Mouse (Mus musculus) midbrain, postnatal 0 days (tissue): ENCODE data around the gene Fbxo42. TPM values are rescaled to one million over a fixed set of nuclear protein-coding genes. Genes with fewer than 3 reads are reported as not detected.
A peak's percentile ranks its signal among the peaks of the same experiment; 100 is the strongest.

Experiments
- ATAC-seq: fragments of 200-750 bp; cut with Nextera tagmentation; 2 replicates; pipeline ENCODE4 v1.8.0; 2017; ENCODE audit warnings: moderate number of reproducible peaks, mild to moderate bottlenecking, moderate TSS enrichment, moderate library complexity; ENCODE audit not compliant: low FRiP score
- DNase-seq: peaks from one replicate; pipeline ENCODE4 v3.0.0-alpha.2; 2015; ENCODE audit warnings: low spot score
- H3K27ac ChIP-seq: fragments of 300-500 bp; sonication (generic); 2 replicates; pipeline ENCODE4 v1.5.1; 2014; ENCODE audit warnings: low read depth, mild to moderate bottlenecking, low read length, mixed read lengths
- H3K27me3 ChIP-seq: fragments of 300-500 bp; sonication (generic); 2 replicates; pipeline ENCODE4 v1.6.1; 2014; ENCODE audit warnings: low read length, control low read depth, mixed read lengths; ENCODE audit not compliant: insufficient read depth
- H3K36me3 ChIP-seq: fragments of 300-500 bp; sonication (generic); 2 replicates; pipeline ENCODE4 v1.6.1; 2014; ENCODE audit warnings: low read length, control low read depth, mixed read lengths; ENCODE audit not compliant: insufficient read depth
- H3K4me1 ChIP-seq: fragments of 300-500 bp; sonication (generic); 2 replicates; pipeline ENCODE4 v1.6.1; 2014; ENCODE audit warnings: mild to moderate bottlenecking, control low read depth, antibody characterized with exemption, low read length, mixed read lengths; ENCODE audit not compliant: insufficient read depth
- H3K4me2 ChIP-seq: fragments of 300-500 bp; sonication (generic); 2 replicates; pipeline ENCODE4 v1.6.1; 2014; ENCODE audit warnings: low read depth, mild to moderate bottlenecking, low read length, mixed read lengths; ENCODE audit not compliant: poor library complexity, severe bottlenecking
- H3K4me3 ChIP-seq: fragments of 300-500 bp; sonication (generic); 2 replicates; pipeline ENCODE4 v1.5.1; 2014; ENCODE audit warnings: low read depth, mild to moderate bottlenecking, low read length, moderate library complexity
- H3K9ac ChIP-seq: fragments of 300-500 bp; sonication (generic); replicated peaks from 2 replicates; pipeline ENCODE4 v1.6.1; 2014; ENCODE audit warnings: mild to moderate bottlenecking, low read length, moderate library complexity, mixed read lengths; ENCODE audit not compliant: poor library complexity, severe bottlenecking
- H3K9me3 ChIP-seq: fragments of 300-500 bp; sonication (generic); 2 replicates; pipeline ENCODE4 v1.6.1; 2016; ENCODE audit warnings: low read length, control low read depth
- CTCF ChIP-seq: IDR thresholded peaks from 2 replicates; pipeline ENCODE4 v1.5.1; 2016; ENCODE audit warnings: antibody characterized with exemption, mild to moderate bottlenecking
- WGBS: fragments of 180-500 bp; shearing (Covaris S2); extraction: QIAGEN DNeasy Blood & Tissue Kit; methylation state at CpG from one replicate; pipeline ENCODE4 v1.1.7; 2014; 5-methylcytosine and 5-hydroxymethylcytosine counted together
- polyA plus RNA-seq: library from polyadenylated mRNA; unstranded; fragments of >200 nt; fragmentation: Nextera tagmentation; extraction: Ambion mirVana; gene quantifications from 2 replicates; pipeline ENCODE4 v1.2.1, GENCODE M21; 2015
- total RNA-seq: library from RNA; depleted of rRNA; stranded (reverse); fragments of >200 nt; gene quantifications from 2 replicates; pipeline ENCODE4 v1.2.3, GENCODE M21; 2014

The Fbxo42 gene
- total and polyA plus RNA-seq, 2 experiments from 2014 or later, result 17.7 to 26.6 TPM

- H3K9me3 ChIP-seq, result no peaks in the 10 kb centered on the region
- ATAC-seq, result no peak
- no peaks in the 10 kb centered on the region for H3K27me3 ChIP-seq
- H3K9ac ChIP-seq, result no peak overlapping the region; the same call in 1 of the 2 replicates
- peak overlapping the region; percentile 68; the same call in 1 of the 2 replicates for H3K27ac ChIP-seq
- no peak for DNase-seq
- 75% methylated on average over 9 of the region's 9 CpGs for WGBS
- peak overlapping the region; percentile 89; the same call in 1 of the 2 replicates for H3K4me2 ChIP-seq
- no peak overlapping the region for H3K4me3 ChIP-seq
- no peak for TF ChIP-seq CTCF
- H3K4me1 ChIP-seq, result 0 out of 2 replicates have a peak, but pooled peaks cover 3% of the 10 kb centered on the region
- no peaks in the 10 kb centered on the region for H3K36me3 ChIP-seq
Observed at GRCm38 (mm10) chr4:141212892-141213291, 65.2 kb downstream of the Fbxo42 start.

GRCm38 (mm10) chr4:141213342-141213741, 65.6 kb downstream of the Fbxo42 start:
- ATAC-seq, result no peak
- no peaks in the 10 kb centered on the region for H3K9me3 ChIP-seq
- peak overlapping the region; percentile 54 for H3K4me3 ChIP-seq
- WGBS, result 35% methylated on average over 2 of the region's 2 CpGs
- peak overlapping the region; percentile 89 for H3K4me2 ChIP-seq
- no peaks in the 10 kb centered on the region for H3K36me3 ChIP-seq
- 0 out of 2 replicates have a peak, but pooled peaks cover 3% of the 10 kb centered on the region for H3K4me1 ChIP-seq
- TF ChIP-seq CTCF, result no peak
- H3K27me3 ChIP-seq, result no peaks in the 10 kb centered on the region
- H3K9ac ChIP-seq, result peak overlapping the region; percentile 60; the same call in 1 of the 2 replicates
- peak overlapping the region; percentile 68 for H3K27ac ChIP-seq
- no peak for DNase-seq

- peak; percentile 20; the same call in 1 of the 2 replicates for TF ChIP-seq CTCF
- DNase-seq, result peak; percentile 97
- H3K4me1 ChIP-seq, result 0 out of 2 replicates have a peak, but pooled peaks cover 3% of the 10 kb centered on the region
- H3K36me3 ChIP-seq, result no peaks in the 10 kb centered on the region
- H3K27me3 ChIP-seq, result no peaks in the 10 kb centered on the region
- H3K9ac ChIP-seq, result peak within 1 kb of the TSS; percentile 60
- ATAC-seq, result peak; percentile 76
- WGBS, result under 1% methylated on average over 24 of the region's 24 CpGs
- H3K4me2 ChIP-seq, result peak within 1 kb of the TSS; percentile 89
- H3K27ac ChIP-seq, result peak within 1 kb of the TSS; percentile 68
- H3K4me3 ChIP-seq, result peak within 1 kb of the TSS; percentile 54
- H3K9me3 ChIP-seq, result no peaks in the 10 kb centered on the region
Observed at GRCm38 (mm10) chr4:141213770-141214336, 66.1 kb downstream of the Fbxo42 start, which contains the start of gene Rsg1. Gene Rsg1 (plus strand): TSS chr4:141213956.

GRCm38 (mm10) chr4:141214337-141214851, 66.7 kb downstream of the Fbxo42 start:
- peak overlapping the region; percentile 54 for H3K4me3 ChIP-seq
- H3K4me2 ChIP-seq, result peak overlapping the region; percentile 89
- ATAC-seq, result peak; percentile 57; the same call in 1 of the 2 replicates
- 3% methylated on average over 16 of the region's 16 CpGs for WGBS
- no peaks in the 10 kb centered on the region for H3K27me3 ChIP-seq
- peak; percentile 44 for DNase-seq
- 0 out of 2 replicates have a peak overlapping the region, but pooled peaks have one; percentile 68 for H3K27ac ChIP-seq
- 0 out of 2 replicates have a peak, but pooled peaks cover 3% of the 10 kb centered on the region for H3K4me1 ChIP-seq
- peak overlapping the region; percentile 60 for H3K9ac ChIP-seq
- H3K36me3 ChIP-seq, result no peaks in the 10 kb centered on the region
- TF ChIP-seq CTCF, result peak; percentile 65
- H3K9me3 ChIP-seq, result no peaks in the 10 kb centered on the region

GRCm38 (mm10) chr4:141219583-141220213, 72.0 kb downstream of the Fbxo42 start:
- Histone ChIP-seq H3K36me3 (no peaks in the 10 kb centered on the region), H3K9ac (no peak overlapping the region), H3K27me3 (no peaks in the 10 kb centered on the region), H3K4me2 (no peak overlapping the region), H3K4me1 (no peaks in the 10 kb centered on the region), H3K9me3 (no peaks in the 10 kb centered on the region), H3K27ac (no peak overlapping the region), H3K4me3 (no peak overlapping the region)
- DNase-seq (peak; percentile 50), ATAC-seq (no peak)
- 86% methylated on average over 20 of the region's 20 CpGs for WGBS
- TF ChIP-seq CTCF, result no peak

- WGBS, result 75% methylated on average over 2 of the region's 2 CpGs
Observed at GRCm38 (mm10) chr4:141221848-141222247, 74.1 kb downstream of the Fbxo42 start.

More at GRCm38 (mm10) chr4:141221848-141222247, 74.1 kb downstream of the Fbxo42 start:
- no peaks in the 10 kb centered on the region for H3K9me3 ChIP-seq
- TF ChIP-seq CTCF, result peak; percentile 39
- H3K36me3 ChIP-seq, result no peaks in the 10 kb centered on the region
- no peak overlapping the region for H3K4me3 ChIP-seq
- no peak overlapping the region for H3K27ac ChIP-seq
- ATAC-seq (no peak), DNase-seq (no peak)
- no peak overlapping the region for H3K4me2 ChIP-seq
- no peak overlapping the region for H3K9ac ChIP-seq
- H3K4me1 ChIP-seq, result no peaks in the 10 kb centered on the region
- no peaks in the 10 kb centered on the region for H3K27me3 ChIP-seq
